Mouse (Mus musculus) T-helper 1 cell (primary cell): ENCODE data around the gene Dpy30.

Experiments
- in situ Hi-C: fragments of 300-600 bp; cut with MboI, MseI; formaldehyde crosslinking; loops from one replicate; pipeline ENCODE4 v1.15.1; 2025; ENCODE audit warnings: high pct_unique_total_duplicates

The Dpy30 gene

GRCm38 (mm10) chr17:74294426-74295025, 29.2 kb downstream of the Dpy30 start:
- in situ Hi-C loops, result no loop called here

- in situ Hi-C loops, result no loop called here
Measured at GRCm38 (mm10) chr17:74293687-74294425, 29.9 kb downstream of the Dpy30 start.

- in situ Hi-C loops, result no loop called here
Measured at GRCm38 (mm10) chr17:74291640-74292361, 31.9 kb downstream of the Dpy30 start.

GRCm38 (mm10) chr17:74290869-74291268, 32.9 kb downstream of the Dpy30 start:
- in situ Hi-C loops, result no loop called here

- in situ Hi-C loops, result no loop called here
Measured at GRCm38 (mm10) chr17:74290198-74290597, 33.5 kb downstream of the Dpy30 start.

- in situ Hi-C loops, result no loop called here
Measured at GRCm38 (mm10) chr17:74288626-74289025, 35.1 kb downstream of the Dpy30 start.

- in situ Hi-C loops, result no loop called here
Measured at GRCm38 (mm10) chr17:74286140-74286730, 37.5 kb downstream of the Dpy30 start.

- in situ Hi-C loops, result no loop called here
Measured at GRCm38 (mm10) chr17:74285730-74286129, 38.0 kb downstream of the Dpy30 start.

- in situ Hi-C loops, result no loop called here
Measured at GRCm38 (mm10) chr17:74284397-74285115, 39.2 kb downstream of the Dpy30 start.

GRCm38 (mm10) chr17:74282024-74282423, 41.7 kb downstream of the Dpy30 start:
- in situ Hi-C loops, result no loop called here

- in situ Hi-C loops, result no loop called here
Measured at GRCm38 (mm10) chr17:74278966-74279869, 44.5 kb downstream of the Dpy30 start.

GRCm38 (mm10) chr17:74274471-74274870, 49.3 kb downstream of the Dpy30 start:
- in situ Hi-C loops, result no loop called here

- in situ Hi-C loops, result no loop called here
Measured at GRCm38 (mm10) chr17:74272683-74273205, 51.0 kb downstream of the Dpy30 start.

GRCm38 (mm10) chr17:74271541-74272268, 52.0 kb downstream of the Dpy30 start:
- in situ Hi-C loops, result no loop called here

GRCm38 (mm10) chr17:74270205-74270604, 53.5 kb downstream of the Dpy30 start:
- in situ Hi-C loops, result no loop called here

GRCm38 (mm10) chr17:74267415-74268180, 56.1 kb downstream of the Dpy30 start:
- in situ Hi-C loops, result no loop called here

- in situ Hi-C loops, result no loop called here
Measured at GRCm38 (mm10) chr17:74265636-74266035, 58.1 kb downstream of the Dpy30 start.

- in situ Hi-C loops, result no loop called here
Measured at GRCm38 (mm10) chr17:74265156-74265505, 58.6 kb downstream of the Dpy30 start.
